In the genomic region with DNA sequence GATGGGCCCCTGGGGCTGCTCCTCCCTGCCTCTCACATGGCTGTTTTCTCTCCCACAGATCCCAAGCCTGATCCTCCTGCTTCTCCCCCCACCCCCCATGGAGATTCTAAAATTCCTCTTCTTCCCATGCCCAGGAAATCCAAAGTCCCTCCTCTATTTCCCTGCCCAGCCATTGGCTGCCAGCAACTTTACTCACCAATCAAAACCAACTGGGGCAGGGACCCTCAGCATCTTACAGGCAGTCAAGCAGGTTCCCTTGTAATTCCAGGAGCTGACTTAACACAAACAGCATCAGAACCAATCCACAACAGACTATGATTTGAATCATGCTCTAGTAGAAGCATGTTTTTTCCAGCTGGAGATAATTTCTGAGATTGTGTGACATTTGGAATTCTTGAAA, we compare ENCODE assay signal across 30 mouse cellular contexts.
"Had no signal": no experiment of that assay in that cellular context is flagged by ENCODE, and none has a peak within 500 bp of the region (broad histone marks: within the 10 kb centered on the region; RNA-seq: fewer than 3 reads in every experiment).

No protein-coding gene starts in this region.

- H3K9me3 ChIP-seq: limb, embryonic 10.5 days; limb, embryonic 12.5 days; limb, embryonic 13.5 days; limb, embryonic 15.5 days; liver, embryonic 12.5 days; liver, embryonic 13.5 days; liver, embryonic 15.5 days; lung, embryonic 15.5 days; midbrain, embryonic 10.5 days; midbrain, embryonic 12.5 days; midbrain, embryonic 13.5 days; midbrain, embryonic 15.5 days had no signal

- ATAC-seq: liver, embryonic 12.5 days; liver, postnatal 0 days; lung, postnatal 0 days; midbrain, embryonic 13.5 days; midbrain, embryonic 15.5 days; midbrain, embryonic 16.5 days had no signal

- H3K36me3 ChIP-seq: limb, embryonic 10.5 days; limb, embryonic 12.5 days; limb, embryonic 13.5 days; limb, embryonic 15.5 days; liver, embryonic 12.5 days; liver, embryonic 13.5 days; liver, embryonic 15.5 days; lung, embryonic 15.5 days; midbrain, embryonic 10.5 days; midbrain, embryonic 12.5 days; midbrain, embryonic 13.5 days; midbrain, embryonic 15.5 days had no signal

- H3K4me3 ChIP-seq: limb, embryonic 10.5 days; limb, embryonic 12.5 days; limb, embryonic 13.5 days; limb, embryonic 15.5 days; liver, embryonic 12.5 days; liver, embryonic 13.5 days; liver, embryonic 15.5 days; lung, embryonic 15.5 days; megakaryocyte, embryonic 14.5 days; midbrain, embryonic 10.5 days; midbrain, embryonic 12.5 days; midbrain, embryonic 13.5 days; midbrain, embryonic 15.5 days; myocyte had no signal

- H3K4me1 ChIP-seq: limb, embryonic 10.5 days; limb, embryonic 12.5 days; limb, embryonic 13.5 days; limb, embryonic 15.5 days; liver, embryonic 12.5 days; liver, embryonic 15.5 days; lung, embryonic 15.5 days; midbrain, embryonic 10.5 days; midbrain, embryonic 12.5 days; midbrain, embryonic 13.5 days; midbrain, embryonic 15.5 days had no signal

- H3K27ac ChIP-seq: limb, embryonic 10.5 days; limb, embryonic 12.5 days; limb, embryonic 13.5 days; limb, embryonic 15.5 days; liver, embryonic 12.5 days; liver, embryonic 13.5 days; liver, embryonic 14.5 days; liver, embryonic 15.5 days; lung, embryonic 15.5 days; macrophage; midbrain, embryonic 10.5 days; midbrain, embryonic 12.5 days; midbrain, embryonic 13.5 days; midbrain, embryonic 15.5 days had no signal

- H3K27me3 ChIP-seq: limb, embryonic 12.5 days; limb, embryonic 13.5 days; limb, embryonic 15.5 days; liver, embryonic 12.5 days; liver, embryonic 13.5 days; liver, embryonic 15.5 days; lung, embryonic 15.5 days; megakaryocyte, embryonic 14.5 days; midbrain, embryonic 12.5 days; midbrain, embryonic 13.5 days; midbrain, embryonic 15.5 days had no signal

- DNase-seq: left cerebral cortex, postnatal 4 days; liver; liver, embryonic 13.5 days; liver, postnatal 0 days; lung, adult 18-20 months; lung, adult 2 months; lung, embryonic 14.5 days; lung, postnatal 10 days; lung, postnatal 14 days; lung, postnatal 36 days; midbrain, embryonic 14.5 days had no signal

- H3K9ac ChIP-seq: limb, embryonic 12.5 days; limb, embryonic 13.5 days; limb, embryonic 15.5 days; liver, embryonic 12.5 days; liver, embryonic 13.5 days; liver, embryonic 14.5 days; liver, embryonic 15.5 days; liver, postnatal 0 days; lung, embryonic 14.5 days; lung, embryonic 15.5 days; midbrain, embryonic 12.5 days; midbrain, embryonic 13.5 days; midbrain, embryonic 15.5 days had no signal

- H3K4me2 ChIP-seq: limb, embryonic 12.5 days; limb, embryonic 13.5 days; limb, embryonic 15.5 days; liver, embryonic 11.5 days; liver, embryonic 12.5 days; liver, embryonic 13.5 days; liver, embryonic 15.5 days; lung, embryonic 14.5 days; lung, embryonic 15.5 days; midbrain, embryonic 11.5 days; midbrain, embryonic 12.5 days; midbrain, embryonic 13.5 days; midbrain, embryonic 15.5 days had no signal
